Mouse (Mus musculus) G1E (cell line): ENCODE measurements at regions not wholly inside any gene's neighbourhood (a gene's known extent, or its start where the extent isn't known, plus 50 kb on each side); places are given as distances from the start of the nearest gene placed in this dataset.

Source experiments
- ATAC-seq: 2 replicates; pipeline ENCODE4 v1.8.0; 2016; ENCODE audit warnings: mild to moderate bottlenecking; ENCODE audit not compliant: insufficient number of reproducible peaks, poor library complexity, low FRiP score, severe bottlenecking; ENCODE audit errors: extremely low read depth
- DNase-seq: peaks from one replicate; pipeline ENCODE4 v3.0.0; 2012; ENCODE audit warnings: low spot score
- H3K27me3 ChIP-seq: 2 replicates; pipeline ENCODE4 v1.6.1; 2012; ENCODE audit warnings: mild to moderate bottlenecking, low read length, inconsistent platforms; ENCODE audit not compliant: insufficient read depth
- H3K36me3 ChIP-seq: replicated peaks from 2 replicates; pipeline ENCODE3; 2012; ENCODE audit warnings: mild to moderate bottlenecking, inconsistent platforms
- H3K4me1 ChIP-seq: 2 replicates; pipeline ENCODE4 v1.6.1; 2012; ENCODE audit warnings: low read depth, low read length, inconsistent platforms, mixed read lengths; ENCODE audit not compliant: insufficient read depth
- H3K4me3 ChIP-seq: 2 replicates; pipeline ENCODE4 v1.5.1; 2012; ENCODE audit warnings: low read depth, mild to moderate bottlenecking, inconsistent platforms, low read length, moderate library complexity, mixed read lengths
- H3K9me3 ChIP-seq: replicated peaks from 2 replicates; pipeline ENCODE4 v1.6.1; 2012; ENCODE audit warnings: inconsistent platforms
- CTCF ChIP-seq: IDR thresholded peaks from 2 replicates; pipeline ENCODE4 v1.5.1; 2012; ENCODE audit warnings: low read depth, low read length, inconsistent platforms, mixed read lengths
- GATA1 ChIP-seq: IDR thresholded peaks from 2 replicates; pipeline ENCODE4 v1.6.1; 2012; ENCODE audit warnings: borderline replicate concordance, low read length, inconsistent platforms, mixed read lengths
- GATA2 ChIP-seq: IDR thresholded peaks from 2 replicates; pipeline ENCODE4 v1.6.1; 2012; ENCODE audit warnings: low read depth, low read length, inconsistent platforms, borderline replicate concordance
- POLR2AphosphoS5 ChIP-seq: IDR thresholded peaks from 2 replicates; pipeline ENCODE4 v1.6.1; 2012; ENCODE audit warnings: low read depth, low read length, inconsistent platforms; ENCODE audit not compliant: insufficient replicate concordance
- TAL1 ChIP-seq: conservative IDR thresholded peaks from 2 replicates; pipeline ENCODE4 v1.6.1; 2012; ENCODE audit warnings: low read depth, low read length, inconsistent platforms, mixed read lengths

DNA sequence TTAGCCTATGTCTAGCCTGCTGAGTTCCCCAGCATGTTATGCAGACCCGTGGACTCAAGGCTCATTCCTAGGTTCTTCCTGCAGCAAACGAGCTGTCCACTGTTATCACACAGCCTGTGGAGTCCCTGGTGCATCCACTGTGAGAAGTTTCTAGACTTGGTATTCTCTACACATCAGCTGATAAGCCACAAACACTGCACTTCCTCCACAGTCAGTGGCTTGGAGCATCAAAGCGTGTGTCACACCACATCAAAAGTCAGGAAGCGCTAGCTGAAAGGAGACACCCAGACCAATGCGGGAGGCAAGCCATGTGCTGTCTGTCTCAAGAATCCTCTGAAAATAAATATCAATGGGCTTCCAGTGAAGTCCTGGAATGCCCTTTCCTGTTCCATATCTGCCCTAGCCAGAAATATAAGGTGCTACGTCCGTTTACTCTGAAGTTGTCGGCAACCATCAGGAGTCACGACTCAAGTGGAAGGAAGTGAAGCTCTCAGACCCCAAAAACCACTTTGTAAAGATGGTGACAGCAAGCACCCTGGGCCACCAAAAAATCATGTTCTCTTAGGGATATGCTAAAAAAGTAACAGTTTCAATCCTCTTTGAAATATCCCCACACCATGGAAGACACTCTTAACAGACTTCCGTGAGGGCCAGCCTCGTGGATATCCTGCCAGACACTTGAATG, 227.7 kb downstream of the Adgrl2 start:
- ATAC-seq, result no peak
- TF ChIP-seq POLR2AphosphoS5, result no peak
- no peak for TF ChIP-seq TAL1
- no peak for TF ChIP-seq GATA1
- no peak for TF ChIP-seq CTCF
- TF ChIP-seq GATA2, result no peak

DNA sequence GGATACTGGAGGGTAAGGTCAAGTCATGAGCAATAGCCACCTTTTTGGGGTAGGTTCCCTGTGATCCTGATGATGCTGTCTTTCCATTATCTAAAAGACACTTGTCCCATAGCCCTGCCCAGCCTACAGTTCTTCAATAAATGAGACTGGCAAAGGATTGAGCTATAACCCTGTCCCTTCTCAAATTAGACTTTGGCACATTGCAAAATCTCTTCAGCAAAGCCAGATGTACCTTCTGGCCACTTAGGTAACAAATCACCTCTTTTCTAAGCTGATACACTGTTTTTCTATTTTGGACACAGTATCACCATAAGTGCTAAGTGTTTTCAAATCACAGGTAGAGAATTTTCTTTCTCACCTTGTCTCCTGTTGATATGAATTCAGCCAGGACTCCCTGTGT, 228.8 kb downstream of the Adgrl2 start:
- ATAC-seq, result no peak
- no peak overlapping the region for H3K4me3 ChIP-seq
- TF ChIP-seq CTCF (no peak), TAL1 (no peak), POLR2AphosphoS5 (no peak), GATA1 (no peak), GATA2 (no peak)

More for the DNA sequence above, 227.7 kb downstream of the Adgrl2 start:
- Histone ChIP-seq H3K4me3 (no peak overlapping the region), H3K36me3 (no peaks in the 10 kb centered on the region), H3K4me1 (no peaks in the 10 kb centered on the region), H3K9me3 (peaks cover 32% of the 10 kb centered on the region), H3K27me3 (no peaks in the 10 kb centered on the region)
- DNase-seq, result no peak

DNA sequence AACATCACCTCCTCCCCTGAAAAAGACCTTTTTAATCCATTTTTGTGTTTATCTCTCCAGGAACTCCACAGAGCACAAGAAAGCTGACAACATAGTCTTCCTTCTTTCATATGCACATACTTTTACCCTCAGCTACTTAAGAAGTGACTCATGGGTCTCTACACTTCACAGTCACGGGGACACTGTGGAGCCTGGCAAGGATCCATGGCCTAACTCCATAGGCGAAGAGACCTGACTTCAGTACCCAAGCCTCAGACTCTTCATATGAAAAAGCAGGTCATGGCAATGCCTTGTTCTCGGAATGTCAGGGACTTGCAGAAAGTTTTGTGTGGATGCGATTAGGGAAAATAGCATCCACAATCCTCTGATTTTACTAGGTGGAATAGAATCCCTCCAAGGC, 230.9 kb downstream of the Adgrl2 start:
- Histone ChIP-seq H3K4me3 (no peak overlapping the region), H3K9me3 (peaks cover 35% of the 10 kb centered on the region), H3K27me3 (no peaks in the 10 kb centered on the region), H3K36me3 (no peaks in the 10 kb centered on the region), H3K4me1 (no peaks in the 10 kb centered on the region)
- no peak for ATAC-seq
- TF ChIP-seq POLR2AphosphoS5, result no peak
- TF ChIP-seq GATA1, result no peak
- no peak for TF ChIP-seq GATA2
- no peak for TF ChIP-seq CTCF
- TF ChIP-seq TAL1, result no peak
- DNase-seq, result no peak

More for the DNA sequence above, 228.8 kb downstream of the Adgrl2 start:
- no peak for DNase-seq
- Histone ChIP-seq H3K27me3 (no peaks in the 10 kb centered on the region), H3K9me3 (peaks cover 35% of the 10 kb centered on the region), H3K4me1 (no peaks in the 10 kb centered on the region), H3K36me3 (no peaks in the 10 kb centered on the region)

DNA sequence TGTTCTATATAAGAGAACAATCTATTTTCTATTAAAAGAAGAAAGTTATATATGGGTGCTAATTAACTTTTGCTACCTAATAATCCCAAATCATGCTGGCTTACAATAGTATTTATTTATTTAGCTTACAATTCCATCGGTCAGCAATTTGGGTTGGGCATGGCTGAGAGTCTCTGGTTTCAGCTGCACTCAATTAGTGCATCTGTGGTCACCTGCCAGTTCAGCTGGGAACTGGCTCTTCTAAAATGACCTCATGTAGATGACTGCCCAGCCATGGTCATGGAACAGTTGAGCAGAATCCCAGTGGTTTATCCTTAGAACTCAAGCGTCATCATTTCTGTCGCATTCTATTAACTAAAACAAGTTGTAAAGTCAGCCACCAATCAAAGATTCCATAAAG, 244.1 kb downstream of the Adgrl2 start:
- ATAC-seq, result no peak
- no peak for DNase-seq
- Histone ChIP-seq H3K36me3 (no peaks in the 10 kb centered on the region), H3K4me3 (no peak overlapping the region), H3K27me3 (no peaks in the 10 kb centered on the region), H3K9me3 (peaks cover 19% of the 10 kb centered on the region), H3K4me1 (no peaks in the 10 kb centered on the region)
- TF ChIP-seq GATA2 (no peak), POLR2AphosphoS5 (no peak), GATA1 (no peak), TAL1 (no peak), CTCF (no peak)

DNA sequence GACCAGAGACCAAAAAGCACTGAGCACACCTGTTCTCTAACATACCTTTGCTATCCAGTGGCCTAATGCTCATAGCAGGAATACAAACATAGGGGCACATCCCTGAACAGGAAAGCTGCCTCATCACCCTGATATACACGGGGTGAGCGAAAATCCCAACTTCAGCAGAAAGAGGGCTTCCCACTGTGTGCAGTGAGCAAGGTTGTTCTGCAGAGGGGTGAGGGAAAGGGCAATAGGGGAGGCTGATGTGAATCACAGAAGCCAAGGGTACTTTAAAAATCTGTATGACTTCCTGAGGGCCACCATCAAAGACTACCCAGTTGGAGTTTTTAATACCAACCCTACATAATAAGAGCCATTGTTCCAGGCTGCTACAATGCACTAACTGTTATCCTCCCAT, 245.7 kb downstream of the Adgrl2 start:
- H3K4me1 ChIP-seq, result no peaks in the 10 kb centered on the region
- H3K36me3 ChIP-seq, result no peaks in the 10 kb centered on the region
- no peaks in the 10 kb centered on the region for H3K27me3 ChIP-seq
- peaks cover 19% of the 10 kb centered on the region for H3K9me3 ChIP-seq
- TF ChIP-seq TAL1, result no peak
- no peak for TF ChIP-seq POLR2AphosphoS5
- TF ChIP-seq GATA2, result no peak
- no peak for TF ChIP-seq CTCF
- no peak for TF ChIP-seq GATA1
- no peak for ATAC-seq
- DNase-seq, result no peak
- no peak overlapping the region for H3K4me3 ChIP-seq

DNA sequence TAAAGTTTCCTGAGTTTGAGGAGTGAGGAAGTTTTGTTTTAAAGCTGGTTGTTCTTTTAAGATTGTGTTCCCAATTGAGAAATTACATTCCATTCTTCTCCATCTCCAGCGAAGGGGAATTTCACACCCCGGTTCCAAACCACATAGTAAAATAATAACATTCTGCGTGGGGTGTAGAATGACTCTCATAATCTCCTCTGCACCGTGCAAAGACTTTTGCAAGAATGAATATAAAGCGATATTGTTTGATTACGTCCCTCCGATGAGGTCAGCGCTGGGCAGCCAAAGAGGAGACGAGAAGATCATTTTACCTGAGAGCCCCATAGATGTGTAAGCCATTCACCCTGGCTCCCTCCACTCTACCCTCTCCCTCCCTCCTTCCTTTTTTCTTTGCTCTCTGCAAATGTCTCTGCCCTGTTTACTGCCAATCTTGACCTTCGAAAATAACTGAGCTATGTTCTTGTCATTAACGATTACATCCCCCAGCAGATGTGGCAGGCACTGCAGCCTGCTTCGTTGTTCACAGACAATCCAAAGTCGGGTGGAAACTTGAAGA, 256.1 kb downstream of the Adgrl2 start:
- DNase-seq (no peak), ATAC-seq (no peak)
- no peak for TF ChIP-seq CTCF
- TF ChIP-seq GATA1, result no peak
- TF ChIP-seq GATA2, result no peak
- no peak for TF ChIP-seq POLR2AphosphoS5
- TF ChIP-seq TAL1, result no peak
- Histone ChIP-seq H3K9me3 (peaks cover 5% of the 10 kb centered on the region), H3K4me3 (no peak overlapping the region), H3K4me1 (no peaks in the 10 kb centered on the region), H3K27me3 (no peaks in the 10 kb centered on the region), H3K36me3 (no peaks in the 10 kb centered on the region)
